ENCODE assay signal across 11 mouse cellular contexts in the genomic region with DNA sequence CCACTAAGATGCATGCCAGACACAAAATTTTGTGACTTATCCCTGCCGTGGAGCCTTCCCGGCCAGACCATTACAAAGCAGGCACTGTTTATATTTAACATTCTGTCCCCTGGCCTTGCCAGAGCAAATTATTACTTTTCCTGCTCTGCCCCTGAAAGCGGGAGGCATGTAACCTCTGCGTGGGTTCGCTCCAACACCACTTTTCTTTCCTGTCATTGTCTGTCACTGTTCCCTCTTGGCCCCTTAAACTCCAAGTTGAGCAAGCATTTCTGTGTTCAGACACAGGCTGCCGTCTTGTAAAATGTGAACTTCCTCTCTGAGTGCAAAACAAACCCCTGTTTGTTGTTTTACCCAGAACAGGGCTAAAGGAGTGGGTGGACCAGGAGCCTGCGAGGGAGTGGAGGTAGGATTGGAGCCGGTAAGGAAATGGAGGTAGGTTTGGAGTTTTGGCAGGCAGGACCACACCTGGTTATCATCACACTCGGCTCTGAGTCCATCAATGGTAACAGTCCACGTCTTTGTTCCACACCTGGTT.
DNase-seq lines count a peak whose midpoint lies in the region; ATAC-seq and TF ChIP-seq lines count a peak whose summit lies in the region.
"Had no signal": no experiment of that assay in that cellular context is flagged by ENCODE, and none has a peak within 500 bp of the region (broad histone marks: within the 10 kb centered on the region; RNA-seq: fewer than 3 reads in every experiment).

No protein-coding gene starts in this region.

- TF ChIP-seq CTCF in lung, embryonic 14.5 days (IDR thresholded peaks at IDR 0.05; ENCODE audit: low read depth), result no peak
- no peak for TF ChIP-seq CTCF in lung, adult 2 months (IDR thresholded peaks at IDR 0.05; ENCODE audit: insufficient read depth, low read length)

- no peak overlapping the region; the same call in 1 of the 2 replicates for H3K27ac ChIP-seq in lung, embryonic 14.5 days (ENCODE audit: low read depth)
- peak overlapping the region; percentile 49 for H3K27ac ChIP-seq in heart, embryonic 16.5 days (ENCODE audit: low read length)
- 0 out of 2 replicates have a peak overlapping the region, but pooled peaks have one; percentile 25 for H3K27ac ChIP-seq in stomach, embryonic 16.5 days (ENCODE audit: low read length)
- H3K27ac ChIP-seq: hindbrain, embryonic 12.5 days; midbrain, embryonic 10.5 days had no signal

- peaks cover 7% of the 10 kb centered on the region; the same call in 1 of the 2 replicates for H3K4me1 ChIP-seq in lung, embryonic 14.5 days (ENCODE audit: insufficient read depth)
- H3K4me1 ChIP-seq in lung, adult 2 months (ENCODE audit: control insufficient read depth, insufficient read depth, low read length), result no peaks in the 10 kb centered on the region; the same call in 1 of the 2 replicates
- no peaks in the 10 kb centered on the region; the same call in 1 of the 2 replicates for H3K4me1 ChIP-seq in heart, embryonic 16.5 days (ENCODE audit: control insufficient read depth, insufficient read depth, low read length)
- H3K4me1 ChIP-seq in stomach, embryonic 16.5 days (ENCODE audit: control insufficient read depth, insufficient read depth, low read length), result peaks cover 7% of the 10 kb centered on the region; the same call in 1 of the 2 replicates

- ATAC-seq in lung, embryonic 14.5 days (ENCODE audit: insufficient read depth), result no peak; the same call in 1 of the 2 replicates
- ATAC-seq in heart, embryonic 16.5 days (replicated peaks; ENCODE audit: extremely low read depth, insufficient read depth, low FRiP score), result peak; percentile 53; the same call in 1 of the 2 replicates
- ATAC-seq in stomach, embryonic 16.5 days (ENCODE audit: insufficient read depth, low FRiP score), result 0 out of 2 replicates have a peak, but pooled peaks have one; percentile 33

- H3K36me3 ChIP-seq in lung, embryonic 14.5 days (ENCODE audit: insufficient read depth), result no peaks in the 10 kb centered on the region
- no peaks in the 10 kb centered on the region for H3K36me3 ChIP-seq in heart, embryonic 16.5 days (ENCODE audit: control insufficient read depth, insufficient read depth)
- H3K36me3 ChIP-seq in stomach, embryonic 16.5 days (ENCODE audit: control insufficient read depth, insufficient read depth, low read length), result no peaks in the 10 kb centered on the region
- H3K36me3 ChIP-seq: G1E; hindbrain, embryonic 12.5 days; midbrain, embryonic 10.5 days had no signal

- DNase-seq in lung, embryonic 14.5 days, result peak; percentile 58
- no peak for DNase-seq in lung, adult 2 months
- peak; percentile 16 to 37 for DNase-seq in kidney, postnatal 36 days
- DNase-seq in left cerebral cortex, adult 11 months (ENCODE audit: low spot score), result no peak
- DNase-seq in layer of hippocampus, adult 18-20 months (ENCODE audit: low spot score in 2 of 2), result no peak
- DNase-seq: cerebellum, postnatal 14 days had no signal

- no peaks in the 10 kb centered on the region for H3K27me3 ChIP-seq in lung, embryonic 14.5 days (ENCODE audit: insufficient read depth, low read length)
- no peaks in the 10 kb centered on the region for H3K27me3 ChIP-seq in heart, embryonic 16.5 days (ENCODE audit: control insufficient read depth, insufficient read depth, low read length)
- no peaks in the 10 kb centered on the region for H3K27me3 ChIP-seq in stomach, embryonic 16.5 days (ENCODE audit: control insufficient read depth, insufficient read depth, low read length)
- H3K27me3 ChIP-seq: hindbrain, embryonic 12.5 days had no signal

- H3K4me3 ChIP-seq in lung, embryonic 14.5 days (ENCODE audit: low read depth, low read length), result no peak overlapping the region
- H3K4me3 ChIP-seq in lung, adult 2 months (replicated peaks; ENCODE audit: extremely low read depth, low read depth, low read length), result no peak overlapping the region
- H3K4me3 ChIP-seq in heart, embryonic 16.5 days (ENCODE audit: low read length), result no peak overlapping the region
- H3K4me3 ChIP-seq in stomach, embryonic 16.5 days (replicated peaks; ENCODE audit: low read length), result no peak overlapping the region
- H3K4me3 ChIP-seq: hindbrain, embryonic 12.5 days; midbrain, embryonic 10.5 days had no signal

- TF ChIP-seq POLR2A in lung, adult 2 months (IDR thresholded peaks at IDR 0.05; ENCODE audit: borderline replicate concordance, extremely low read depth, low read depth, low read length), result no peak

- 18% methylated on average over 10 of the region's 10 CpGs for WGBS in lung, embryonic 14.5 days
- 18% methylated on average over 10 of the region's 10 CpGs for WGBS in lung, adult 2 months
- WGBS in heart, embryonic 16.5 days, result 35% methylated on average over 10 of the region's 10 CpGs
- WGBS in stomach, embryonic 16.5 days, result 14% methylated on average over 10 of the region's 10 CpGs

- no peak overlapping the region for H3K9ac ChIP-seq in lung, embryonic 14.5 days
- no peak overlapping the region for H3K9ac ChIP-seq in heart, embryonic 16.5 days (ENCODE audit: low read length)
- H3K9ac ChIP-seq in stomach, embryonic 16.5 days (ENCODE audit: low read length), result no peak overlapping the region
- H3K9ac ChIP-seq: hindbrain, embryonic 12.5 days had no signal

- H3K9me3 ChIP-seq in lung, embryonic 14.5 days (ENCODE audit: low read depth, low read length), result no peaks in the 10 kb centered on the region
- no peaks in the 10 kb centered on the region for H3K9me3 ChIP-seq in heart, embryonic 16.5 days (replicated peaks; ENCODE audit: control insufficient read depth, low read length)
- no peaks in the 10 kb centered on the region for H3K9me3 ChIP-seq in stomach, embryonic 16.5 days (replicated peaks; ENCODE audit: control insufficient read depth, low read length)
- H3K9me3 ChIP-seq: G1E; hindbrain, embryonic 12.5 days; midbrain, embryonic 10.5 days had no signal

- H3K4me2 ChIP-seq in lung, embryonic 14.5 days, result no peak overlapping the region
- H3K4me2 ChIP-seq in heart, embryonic 16.5 days (ENCODE audit: low read depth, low read length), result no peak overlapping the region
- no peak overlapping the region for H3K4me2 ChIP-seq in stomach, embryonic 16.5 days (ENCODE audit: low read depth, low read length)
- H3K4me2 ChIP-seq: hindbrain, embryonic 12.5 days had no signal

Comparison
In these comparisons a context has a peak if more than half of its experiments do, and no peak if none do; other contexts are left out.
1. DNase-seq: peak in lung, embryonic 14.5 days (single experiment) and kidney, postnatal 36 days (2 of 2); none in lung, adult 2 months (single experiment), left cerebral cortex, adult 11 months (single experiment) and layer of hippocampus, adult 18-20 months (0 of 2).